Mouse (Mus musculus) hindbrain, embryonic 11.5 days (tissue): ENCODE results near the gene Lrtm2. TPM values are rescaled to one million over a fixed set of nuclear protein-coding genes. Genes with fewer than 3 reads are reported as not detected.
"Not testable (repeated sequence)": the region's sequence is repeated elsewhere in the genome, so short reads cannot be mapped to it uniquely, and the experiment has no call there.

Experiments
- ATAC-seq: fragments of 200-750 bp; cut with Nextera tagmentation; 2 replicates; pipeline ENCODE4 v1.8.0; 2017; ENCODE audit warnings: mild to moderate bottlenecking, moderate TSS enrichment, moderate library complexity; ENCODE audit not compliant: low FRiP score
- DNase-seq: peaks from one replicate; pipeline ENCODE4 v3.0.0-alpha.2; 2015; ENCODE audit warnings: low spot score
- H3K27ac ChIP-seq: fragments of 300-500 bp; sonication (generic); 2 replicates; pipeline ENCODE4 v1.5.1; 2014; ENCODE audit warnings: mild to moderate bottlenecking, low read depth, low read length
- H3K27me3 ChIP-seq: fragments of 300-500 bp; sonication (generic); 2 replicates; pipeline ENCODE4 v1.6.1; 2014; ENCODE audit warnings: mild to moderate bottlenecking, low read length, moderate library complexity, mixed read lengths; ENCODE audit not compliant: control insufficient read depth, insufficient read depth
- H3K36me3 ChIP-seq: fragments of 300-500 bp; sonication (generic); 2 replicates; pipeline ENCODE4 v1.6.1; 2014; ENCODE audit warnings: mild to moderate bottlenecking, low read length, moderate library complexity, mixed read lengths; ENCODE audit not compliant: control insufficient read depth, insufficient read depth
- H3K4me1 ChIP-seq: fragments of 300-500 bp; sonication (generic); replicated peaks from 2 replicates; pipeline ENCODE4 v1.6.1; 2014; ENCODE audit warnings: low read length, mixed read lengths; ENCODE audit not compliant: control insufficient read depth, insufficient read depth
- H3K4me2 ChIP-seq: fragments of 300-500 bp; sonication (generic); replicated peaks from 2 replicates; pipeline ENCODE4 v1.6.1; 2014; ENCODE audit warnings: mild to moderate bottlenecking, low read depth, low read length
- H3K4me3 ChIP-seq: fragments of 300-500 bp; sonication (generic); 2 replicates; pipeline ENCODE4 v1.5.1; 2014; ENCODE audit warnings: low read depth, low read length
- H3K9ac ChIP-seq: fragments of 300-500 bp; sonication (generic); 2 replicates; pipeline ENCODE4 v1.6.1; 2014; ENCODE audit warnings: low read depth, low read length
- H3K9me3 ChIP-seq: fragments of 300-500 bp; sonication (generic); 2 replicates; pipeline ENCODE4 v1.6.1; 2016; ENCODE audit warnings: low read length; ENCODE audit not compliant: control insufficient read depth
- WGBS: fragments of 180-500 bp; shearing (Covaris S2); extraction: QIAGEN DNeasy Blood & Tissue Kit; methylation state at CpG from one replicate; pipeline ENCODE4 v1.1.7; 2014; 5-methylcytosine and 5-hydroxymethylcytosine counted together
- polyA plus RNA-seq: library from polyadenylated mRNA; unstranded; fragments of >200 nt; fragmentation: Nextera tagmentation; extraction: Ambion mirVana; gene quantifications from 2 replicates; pipeline ENCODE4 v1.2.1, GENCODE M21; 2014

Lrtm2 gene
- polyA plus RNA-seq, 1 experiment from 2014 or later = 0.14 TPM

- H3K9ac ChIP-seq = no peak overlapping the region
- no peaks in the 10 kb centered on the region for H3K27me3 ChIP-seq
- H3K4me3 ChIP-seq = no peak overlapping the region
- no peak for ATAC-seq
- H3K4me2 ChIP-seq = no peak overlapping the region
- no peaks in the 10 kb centered on the region for H3K4me1 ChIP-seq
- no peak for DNase-seq
- no peaks in the 10 kb centered on the region for H3K9me3 ChIP-seq
- 97% methylated on average over 5 of the region's 5 CpGs for WGBS
- no peaks in the 10 kb centered on the region; the same call in 1 of the 2 replicates for H3K36me3 ChIP-seq
- H3K27ac ChIP-seq = no peak overlapping the region
These were observed 33.0 kb upstream of the Lrtm2 start for GRCm38 (mm10) chr6:119363593-119363992.

GRCm38 (mm10) chr6:119360925-119361702 lies 30.5 kb upstream of the Lrtm2 start:
- Histone ChIP-seq H3K27ac (no peak overlapping the region), H3K4me3 (no peak overlapping the region), H3K4me2 (no peak overlapping the region), H3K27me3 (no peaks in the 10 kb centered on the region), H3K36me3 (no peaks in the 10 kb centered on the region), H3K9me3 (no peaks in the 10 kb centered on the region), H3K9ac (no peak overlapping the region), H3K4me1 (no peaks in the 10 kb centered on the region)
- ATAC-seq (no peak), DNase-seq (no peak)
- 97% methylated on average over 3 of the region's 3 CpGs for WGBS

DNA sequence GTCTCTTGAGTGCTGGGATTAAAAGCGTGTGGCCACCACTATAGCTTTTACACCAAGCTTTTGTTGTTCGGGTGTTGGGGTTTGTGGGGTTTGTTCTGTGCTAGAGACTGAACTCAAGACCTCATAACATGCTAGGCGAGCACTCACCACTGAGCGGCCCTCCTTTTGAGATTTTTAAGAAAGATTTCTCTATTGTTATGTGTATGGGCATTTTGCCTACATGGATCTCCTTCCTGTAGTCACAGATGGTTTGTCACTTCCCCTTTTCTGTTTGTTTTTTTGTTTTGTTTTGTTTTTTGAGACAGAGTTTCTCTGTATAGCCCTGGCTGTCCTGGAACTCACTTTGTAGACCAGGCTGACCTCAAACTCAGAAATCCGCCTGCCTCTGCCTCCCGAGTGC lies 29.7 kb upstream of the Lrtm2 start:
- not testable (repeated sequence) for DNase-seq, ATAC-seq, H3K9me3 ChIP-seq, H3K4me3 ChIP-seq, H3K9ac ChIP-seq, H3K36me3 ChIP-seq, H3K27ac ChIP-seq, H3K4me2 ChIP-seq, H3K4me1 ChIP-seq, H3K27me3 ChIP-seq
- WGBS = 92% methylated on average over 6 of the region's 6 CpGs

- H3K4me1 ChIP-seq = no peaks in the 10 kb centered on the region
- H3K9me3 ChIP-seq = no peaks in the 10 kb centered on the region
- H3K27me3 ChIP-seq = no peaks in the 10 kb centered on the region
- H3K27ac ChIP-seq = no peak overlapping the region
- DNase-seq (no peak), ATAC-seq (no peak)
- no peak overlapping the region for H3K9ac ChIP-seq
- H3K36me3 ChIP-seq = peaks cover 3% of the 10 kb centered on the region; the same call in 1 of the 2 replicates
- H3K4me2 ChIP-seq = no peak overlapping the region
- no peak overlapping the region for H3K4me3 ChIP-seq
- WGBS = 88% methylated on average over 8 of the region's 8 CpGs
These were observed 27.5 kb upstream of the Lrtm2 start for GRCm38 (mm10) chr6:119358020-119358571.

- 89% methylated on average over 6 of the region's 6 CpGs for WGBS
- no peak for DNase-seq
- no peak overlapping the region for H3K27ac ChIP-seq
These were observed 21.9 kb upstream of the Lrtm2 start for GRCm38 (mm10) chr6:119352501-119352900.

GRCm38 (mm10) chr6:119351656-119352055 lies 21.1 kb upstream of the Lrtm2 start:
- no peak overlapping the region for H3K9ac ChIP-seq
- WGBS = 86% methylated on average over 8 of the region's 8 CpGs
- H3K36me3 ChIP-seq = peaks cover 3% of the 10 kb centered on the region; the same call in 1 of the 2 replicates
- no peak for ATAC-seq
- H3K4me2 ChIP-seq = no peak overlapping the region
- H3K4me1 ChIP-seq = no peaks in the 10 kb centered on the region
- H3K9me3 ChIP-seq = no peaks in the 10 kb centered on the region
- H3K27me3 ChIP-seq = no peaks in the 10 kb centered on the region
- DNase-seq = no peak
- no peak overlapping the region for H3K27ac ChIP-seq
- no peak overlapping the region for H3K4me3 ChIP-seq

More at GRCm38 (mm10) chr6:119352501-119352900, 21.9 kb upstream of the Lrtm2 start:
- H3K4me3 ChIP-seq = no peak overlapping the region
- no peak for ATAC-seq
- H3K4me1 ChIP-seq = no peaks in the 10 kb centered on the region
- H3K9ac ChIP-seq = no peak overlapping the region
- H3K27me3 ChIP-seq = no peaks in the 10 kb centered on the region
- H3K9me3 ChIP-seq = no peaks in the 10 kb centered on the region
- H3K36me3 ChIP-seq = peaks cover 3% of the 10 kb centered on the region; the same call in 1 of the 2 replicates
- no peak overlapping the region for H3K4me2 ChIP-seq

- Histone ChIP-seq H3K4me3 (no peak overlapping the region), H3K4me2 (no peak overlapping the region), H3K9ac (no peak overlapping the region), H3K27me3 (no peaks in the 10 kb centered on the region), H3K27ac (no peak overlapping the region), H3K9me3 (no peaks in the 10 kb centered on the region), H3K4me1 (no peaks in the 10 kb centered on the region), H3K36me3 (peaks cover 3% of the 10 kb centered on the region; the same call in 1 of the 2 replicates)
- WGBS = 91% methylated on average over 9 of the region's 9 CpGs
- no peak for ATAC-seq
- DNase-seq = no peak
These were observed 20.2 kb upstream of the Lrtm2 start for GRCm38 (mm10) chr6:119350703-119351198.

- Histone ChIP-seq H3K4me1 (no peaks in the 10 kb centered on the region), H3K27ac (no peak overlapping the region), H3K9me3 (no peaks in the 10 kb centered on the region), H3K27me3 (no peaks in the 10 kb centered on the region), H3K4me2 (no peak overlapping the region), H3K36me3 (no peaks in the 10 kb centered on the region), H3K4me3 (no peak overlapping the region), H3K9ac (no peak overlapping the region)
- 5% methylated on average over 1 of the region's 1 CpGs for WGBS
- ATAC-seq (peak; percentile 51; the same call in 1 of the 2 replicates), DNase-seq (peak; percentile 95)
These were observed 17.7 kb upstream of the Lrtm2 start for GRCm38 (mm10) chr6:119348234-119348633.

DNA sequence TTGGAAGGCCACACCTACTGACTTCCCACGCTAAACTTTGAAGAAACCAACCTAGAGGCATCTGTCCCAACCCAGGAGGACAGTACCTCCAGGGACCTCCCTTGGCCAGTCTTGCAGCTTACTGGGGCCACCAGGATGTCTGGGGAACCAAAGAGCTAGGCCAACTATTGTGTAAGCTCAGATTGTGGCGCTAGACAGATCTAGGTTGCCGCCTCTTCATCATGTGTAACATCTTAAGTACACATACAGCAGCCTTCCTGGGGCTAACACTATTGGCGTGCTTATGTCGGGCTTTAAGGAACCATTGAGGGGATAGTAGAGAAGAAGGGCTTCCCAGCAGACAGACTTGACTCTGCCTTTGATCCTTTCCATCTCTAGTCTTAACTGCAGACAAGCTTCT lies 17.2 kb upstream of the Lrtm2 start:
- no peak overlapping the region for H3K4me2 ChIP-seq
- 76% methylated on average over 5 of the region's 5 CpGs for WGBS
- no peaks in the 10 kb centered on the region for H3K4me1 ChIP-seq
- no peaks in the 10 kb centered on the region for H3K9me3 ChIP-seq
- no peaks in the 10 kb centered on the region for H3K27me3 ChIP-seq
- H3K4me3 ChIP-seq = no peak overlapping the region
- no peak for DNase-seq
- H3K36me3 ChIP-seq = no peaks in the 10 kb centered on the region
- no peak overlapping the region for H3K9ac ChIP-seq
- H3K27ac ChIP-seq = no peak overlapping the region
- no peak for ATAC-seq
